ENCODE assay signal across 8 mouse cellular contexts in genomic region chr9:106789363-106789762, GRCm38 (mm10). TPM values are rescaled to one million over a fixed set of nuclear protein-coding genes. Genes with fewer than 3 reads are reported as not detected.
DNase-seq lines count a peak whose midpoint lies in the region; ATAC-seq and TF ChIP-seq lines count a peak whose summit lies in the region.

No protein-coding gene starts in this region.

- peak overlapping the region; percentile 66 for H3K4me2 ChIP-seq in heart, postnatal 0 days (ENCODE audit: low read depth, low read length)

- H3K9me3 ChIP-seq in G1E (replicated peaks): no peaks in the 10 kb centered on the region
- no peaks in the 10 kb centered on the region for H3K9me3 ChIP-seq in heart, postnatal 0 days (replicated peaks; ENCODE audit: control insufficient read depth, low read length)
- H3K9me3 ChIP-seq in megakaryocyte, embryonic 14.5 days: no peaks in the 10 kb centered on the region

- peak overlapping the region; percentile 99 for H3K9ac ChIP-seq in heart, postnatal 0 days (replicated peaks; ENCODE audit: low read depth, low read length)

- H3K27me3 ChIP-seq in G1E (ENCODE audit: insufficient read depth, low read length): peaks cover 18% of the 10 kb centered on the region
- H3K27me3 ChIP-seq in heart, postnatal 0 days (ENCODE audit: control insufficient read depth, insufficient read depth, low read length): no peaks in the 10 kb centered on the region
- peaks cover 12% of the 10 kb centered on the region for H3K27me3 ChIP-seq in megakaryocyte, embryonic 14.5 days (replicated peaks)

- no peak for ATAC-seq in G1E (ENCODE audit: extremely low read depth, insufficient number of reproducible peaks, low FRiP score, poor library complexity, severe bottlenecking)
- no peak for ATAC-seq in heart, postnatal 0 days (ENCODE audit: insufficient read depth, low read depth)

- 8% methylated on average over 10 of the region's 10 CpGs for WGBS in heart, postnatal 0 days

- H3K4me3 ChIP-seq in gastrocnemius, adult 2 months: peak overlapping the region; percentile 94
- H3K4me3 ChIP-seq in G1E (ENCODE audit: low read depth, low read length): peak overlapping the region; percentile 95
- peak overlapping the region; percentile 99 for H3K4me3 ChIP-seq in heart, postnatal 0 days (ENCODE audit: low read depth, low read length)
- H3K4me3 ChIP-seq in megakaryocyte, embryonic 14.5 days (replicated peaks): peak overlapping the region; percentile 97

- TF ChIP-seq EP300 in heart, postnatal 0 days (IDR thresholded peaks at IDR 0.05; ENCODE audit: low read depth): no peak

- H3K4me1 ChIP-seq in G1E (ENCODE audit: insufficient read depth, low read depth, low read length): peaks cover 25% of the 10 kb centered on the region
- peaks cover 10% of the 10 kb centered on the region; the same call in 1 of the 2 replicates for H3K4me1 ChIP-seq in heart, postnatal 0 days (ENCODE audit: control insufficient read depth, insufficient read depth)
- peaks cover 27% of the 10 kb centered on the region for H3K4me1 ChIP-seq in megakaryocyte, embryonic 14.5 days

- no peak for TF ChIP-seq CTCF in gastrocnemius, adult 2 months (IDR thresholded peaks at IDR 0.05)
- no peak for TF ChIP-seq CTCF in G1E (IDR thresholded peaks at IDR 0.05; ENCODE audit: low read depth, low read length)
- no peak for TF ChIP-seq CTCF in heart, postnatal 0 days (IDR thresholded peaks at IDR 0.05; ENCODE audit: low read depth)

- no peak for DNase-seq in gastrocnemius, adult 2 months
- DNase-seq in gastrocnemius, postnatal 10 days: no peak
- DNase-seq in G1E (ENCODE audit: low spot score): no peak
- DNase-seq in heart, postnatal 0 days (ENCODE audit: low spot score): no peak
- DNase-seq in right cerebral cortex, postnatal 14 days: no peak
- DNase-seq in retina, embryonic 14.5 days (ENCODE audit: low spot score): no peak
- no peak for DNase-seq in left cerebral cortex, postnatal 4 days

- H3K36me3 ChIP-seq in G1E (replicated peaks): peaks cover 3% of the 10 kb centered on the region
- H3K36me3 ChIP-seq in heart, postnatal 0 days (replicated peaks; ENCODE audit: control insufficient read depth, insufficient read depth, low read length): no peaks in the 10 kb centered on the region
- no peaks in the 10 kb centered on the region for H3K36me3 ChIP-seq in megakaryocyte, embryonic 14.5 days (replicated peaks; ENCODE audit: low read length)

- intact Hi-C loops in gastrocnemius, adult 2 months (cut with DNase I): loop anchor here (1.0 to 5.0 kb wide), 2 partner anchors 52 to 102 kb away; no protein-coding TSS in a partner anchor
- intact Hi-C loops in left cerebral cortex, postnatal 4 days (cut with DNase I): no loop called here

- H3K27ac ChIP-seq in gastrocnemius, adult 2 months: peak overlapping the region; percentile 96
- peak overlapping the region; percentile 94 for H3K27ac ChIP-seq in heart, postnatal 0 days (ENCODE audit: low read depth)

RNA-seq across cellular contexts. Expression of gene Rad54l2, which starts 0.4 kb away (rescaled TPM):
- total RNA-seq in gastrocnemius, adult 2 months (2021): 1 to 10 TPM; 6.4 to 6.9 TPM
- 10 to 100 TPM in 1 of 2 experiments, 1 to 10 TPM in 1; 8.5 to 11.5 TPM for total RNA-seq in gastrocnemius, postnatal 10 days (2021)
- total RNA-seq in G1E (2014; fragmentation: Nextera tagmentation) (28.8 and 32.6 TPM in 2 replicates), G1E (2017) (13.8 and 21.0 TPM in 2 replicates)
- polyA plus RNA-seq in G1E (2012): 7.4 and 8.7 TPM in 2 replicates
- total RNA-seq in heart, postnatal 0 days (2014; rRNA removed; ENCODE audit: low replicate concordance): 10.8 and 23.2 TPM in 2 replicates
- 1.8 and 1.9 TPM in 2 replicates for polyA plus RNA-seq in heart, postnatal 0 days (2015; fragmentation: Nextera tagmentation; extraction: Ambion mirVana)
- polyA plus RNA-seq in megakaryocyte, embryonic 14.5 days (2012; ENCODE audit: insufficient read depth, low replicate concordance): 1.4 and 1.9 TPM in 2 replicates
- 10 to 100 TPM; 29.5 to 31.2 TPM for total RNA-seq in left cerebral cortex, postnatal 4 days (2021)

RNA-seq across cellular contexts. Expression of gene Dcaf1, which starts 32.3 kb away (rescaled TPM):
- 10 to 100 TPM; 18.4 to 19.5 TPM for total RNA-seq in gastrocnemius, adult 2 months (2021)
- 10 to 100 TPM; 14.8 to 20.6 TPM for total RNA-seq in gastrocnemius, postnatal 10 days (2021)
- total RNA-seq in G1E (2014; fragmentation: Nextera tagmentation) (65.0 and 111 TPM in 2 replicates), G1E (2017) (63.4 and 72.4 TPM in 2 replicates)
- polyA plus RNA-seq in G1E (2012): 5.7 and 9.2 TPM in 2 replicates
- 19.7 and 20.9 TPM in 2 replicates for total RNA-seq in heart, postnatal 0 days (2014; rRNA removed; ENCODE audit: low replicate concordance)
- polyA plus RNA-seq in heart, postnatal 0 days (2015; fragmentation: Nextera tagmentation; extraction: Ambion mirVana): 6.4 and 7.1 TPM in 2 replicates
- 2.0 TPM in 1 of 2 replicates, not detected in the other for polyA plus RNA-seq in megakaryocyte, embryonic 14.5 days (2012; ENCODE audit: insufficient read depth, low replicate concordance)
- total RNA-seq in left cerebral cortex, postnatal 4 days (2021): 10 to 100 TPM; 31.2 to 33.4 TPM
